Mouse (Mus musculus) ES-Bruce4 (cell line): ENCODE results near the gene Slc22a3.

ENCODE experiments used
- CTCF ChIP-seq: IDR thresholded peaks from one replicate; pipeline ENCODE4 v1.8.1; 2011; ENCODE audit warnings: low read depth, low read length
- EP300 ChIP-seq: IDR thresholded peaks from 2 replicates; pipeline ENCODE4 v1.6.1; 2011; ENCODE audit warnings: low read depth, low read length; ENCODE audit not compliant: insufficient read depth

DNA sequence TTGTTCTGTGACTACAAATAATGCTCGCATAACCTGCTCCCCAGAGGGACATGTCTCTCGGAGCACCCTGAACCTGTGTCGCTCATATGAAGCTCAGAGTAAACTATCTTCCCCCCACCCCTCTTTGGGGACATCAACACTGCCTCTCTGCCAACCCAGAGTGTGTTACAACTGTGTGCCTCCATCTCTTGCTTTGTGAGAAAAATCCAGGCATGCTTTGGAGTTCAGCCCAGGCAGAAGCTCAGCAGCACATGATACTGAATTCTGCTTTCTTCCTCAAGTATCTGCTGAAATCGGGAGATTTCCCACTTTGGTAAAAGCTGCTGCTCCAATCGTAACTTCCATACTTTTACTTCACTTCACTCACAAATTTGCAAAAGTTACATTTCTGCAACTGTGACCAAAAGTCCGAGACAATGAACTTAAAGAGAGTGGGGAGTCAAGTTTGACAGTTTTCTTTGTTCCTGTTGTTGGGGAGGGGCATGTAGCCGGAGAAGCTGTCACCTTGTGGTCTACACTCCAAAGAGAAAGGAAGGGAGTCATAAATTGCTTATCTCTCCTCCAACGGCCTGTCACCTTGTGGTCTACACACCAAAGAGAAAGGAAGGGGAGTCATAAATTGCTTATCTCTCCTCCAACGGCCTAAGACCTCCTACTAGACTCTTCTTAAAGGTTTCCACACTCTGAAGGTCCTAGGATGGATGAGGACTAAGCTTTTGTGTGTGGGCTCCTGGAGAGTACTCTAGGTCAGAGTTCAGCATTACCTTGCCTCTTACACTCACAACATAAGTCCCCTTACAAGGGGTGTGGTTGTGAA lies 5.8 kb upstream of the Slc22a3 start:
- TF ChIP-seq CTCF (no peak), EP300 (no peak)
